Mouse (Mus musculus) yolk sac, embryonic 10.5 days (tissue): Measurements from ENCODE around the gene Hist2h3b.
"Not testable (repeated sequence)": the region's sequence is repeated elsewhere in the genome, so short reads cannot be mapped to it uniquely, and the experiment has no call there.

ENCODE experiments used
- DNase-seq: peaks from one replicate; pipeline ENCODE4 v3.0.0-alpha.2; 2017; ENCODE audit warnings: low spot score

The Hist2h3b gene

DNA sequence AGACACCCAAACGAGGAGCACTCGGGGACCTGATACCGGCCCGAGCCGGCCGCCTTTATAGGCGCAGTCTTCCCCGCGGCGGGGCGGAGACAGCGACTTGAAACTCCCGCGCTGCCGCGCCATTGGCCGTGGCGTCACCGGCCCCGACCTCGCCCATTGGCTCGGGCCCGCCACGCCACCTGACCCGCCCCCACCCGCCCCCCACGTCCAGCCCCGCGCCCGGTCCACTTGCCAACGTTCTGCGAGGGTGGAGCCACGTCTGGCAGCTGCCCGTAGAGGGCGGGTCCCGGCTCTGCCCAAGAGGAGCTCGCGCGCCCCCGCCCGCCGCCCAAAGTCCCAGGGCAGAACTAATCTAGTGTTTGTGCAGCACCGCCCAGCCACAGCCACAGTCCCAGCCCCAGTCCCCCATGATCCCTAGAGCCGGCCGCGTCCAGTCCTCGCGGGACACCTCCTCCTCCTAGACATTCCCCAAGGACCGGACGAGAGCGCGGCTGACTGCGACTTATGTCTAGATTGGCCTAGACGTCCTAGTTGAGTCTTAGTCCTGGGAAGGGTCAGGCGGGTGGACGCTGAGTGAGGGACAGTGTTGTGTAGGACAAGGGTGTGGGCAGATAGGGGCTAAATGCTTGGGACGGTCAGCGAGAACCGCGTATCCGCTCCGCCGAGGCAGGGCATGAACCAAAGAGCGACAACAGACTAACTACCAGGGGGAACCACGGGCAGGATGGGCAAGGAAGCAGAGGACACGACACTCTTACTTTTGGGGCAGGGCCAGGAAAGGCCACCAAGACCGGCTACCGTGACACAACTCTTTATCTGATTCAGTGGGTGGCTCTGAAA is 29.3 kb upstream of the Hist2h3b start, which contains the start of gene Hist2h3c2:
Hist2h3c2 (minus strand) TSS at position 174 of the 840 bp plus-strand sequence.
- DNase-seq: not testable (repeated sequence)

DNA sequence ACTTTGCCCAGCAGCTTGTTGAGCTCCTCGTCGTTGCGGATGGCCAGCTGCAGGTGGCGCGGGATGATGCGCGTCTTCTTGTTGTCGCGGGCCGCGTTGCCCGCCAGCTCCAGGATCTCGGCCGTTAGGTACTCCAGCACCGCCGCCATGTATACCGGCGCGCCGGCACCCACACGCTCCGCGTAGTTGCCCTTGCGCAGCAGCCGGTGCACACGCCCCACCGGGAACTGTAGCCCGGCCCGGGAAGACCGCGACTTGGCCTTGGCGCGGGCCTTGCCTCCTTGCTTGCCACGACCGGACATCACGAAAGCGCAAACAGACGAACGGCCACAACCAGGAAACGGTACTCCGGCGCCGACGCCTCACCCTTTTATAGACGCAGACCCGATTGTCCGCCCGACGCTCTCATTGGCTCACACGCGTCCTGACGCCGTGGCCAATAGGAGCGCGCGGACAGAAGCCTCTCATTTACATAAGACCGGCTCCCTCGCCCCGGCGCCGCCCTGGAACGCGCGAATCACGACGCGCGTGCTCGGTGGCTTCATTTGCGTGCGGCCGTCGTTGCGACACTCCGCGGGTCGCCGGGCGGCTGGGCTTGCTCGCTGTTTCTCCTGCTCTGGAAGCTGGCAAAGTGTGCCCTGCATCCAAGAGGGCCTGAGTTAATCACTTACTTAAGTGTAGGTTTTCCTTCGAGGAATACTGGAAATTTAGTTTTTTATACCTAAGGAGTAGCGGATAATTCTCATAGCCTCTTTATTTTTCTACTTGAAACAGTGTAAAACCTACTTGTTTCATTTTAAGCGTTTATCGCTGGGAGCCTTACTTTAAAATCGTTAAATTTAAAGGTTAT is 28.3 kb upstream of the Hist2h3b start, which contains the start of gene Hist2h2aa2:
Hist2h2aa2 (minus strand) TSS at position 328 of the 850 bp plus-strand sequence.
- peak; percentile 82 for DNase-seq

DNA sequence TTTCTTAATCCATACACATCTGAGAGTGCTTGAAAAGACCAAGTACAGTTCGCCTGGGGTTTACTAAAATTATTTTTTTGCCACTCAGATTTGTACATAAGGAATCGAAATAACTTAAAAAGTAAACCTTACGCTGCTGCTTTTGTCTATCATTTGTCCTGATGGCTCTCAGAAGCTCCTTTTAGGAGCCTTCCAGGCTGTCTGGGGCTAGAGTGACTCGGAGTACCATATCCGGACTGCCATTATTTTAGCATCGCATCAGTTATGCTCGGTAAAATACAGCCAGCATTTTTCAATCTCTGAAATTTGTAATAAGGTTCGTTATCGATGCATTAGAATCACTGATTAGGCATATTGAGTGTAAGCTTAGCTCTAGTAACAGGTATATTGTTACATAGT is 27.7 kb upstream of the Hist2h3b start:
- no peak for DNase-seq

DNA sequence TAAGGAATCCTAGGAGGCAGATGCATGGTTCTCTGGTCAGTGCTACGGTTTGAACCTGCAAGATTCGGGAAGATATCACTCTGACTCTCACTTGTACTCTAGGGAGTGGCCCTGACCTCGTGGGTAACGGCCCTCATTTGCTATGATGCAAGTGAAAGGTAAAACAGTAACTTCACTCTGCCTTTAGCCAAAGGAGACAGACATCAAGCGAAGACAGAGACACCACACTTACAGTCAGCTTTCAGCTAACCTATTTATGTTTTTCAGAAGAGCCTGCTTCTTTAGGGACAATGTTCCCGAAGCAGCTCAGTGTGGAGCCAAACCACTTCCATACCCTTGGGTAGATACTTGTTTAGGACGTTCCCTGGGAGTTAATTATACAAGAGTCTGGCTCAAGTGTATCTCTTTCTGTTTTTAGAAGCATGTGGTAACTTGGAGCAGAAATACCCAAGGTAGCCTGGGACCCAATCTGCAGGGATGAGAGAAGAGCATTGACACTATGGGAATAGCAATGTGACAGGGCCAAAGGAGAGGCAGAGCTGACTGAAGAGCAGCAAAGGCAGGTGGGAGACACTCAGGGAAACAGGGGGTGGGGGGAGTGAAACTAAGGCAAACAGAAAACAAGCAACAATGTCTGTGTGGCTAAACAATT is 24.4 kb upstream of the Hist2h3b start:
- DNase-seq: peak; percentile 63

DNA sequence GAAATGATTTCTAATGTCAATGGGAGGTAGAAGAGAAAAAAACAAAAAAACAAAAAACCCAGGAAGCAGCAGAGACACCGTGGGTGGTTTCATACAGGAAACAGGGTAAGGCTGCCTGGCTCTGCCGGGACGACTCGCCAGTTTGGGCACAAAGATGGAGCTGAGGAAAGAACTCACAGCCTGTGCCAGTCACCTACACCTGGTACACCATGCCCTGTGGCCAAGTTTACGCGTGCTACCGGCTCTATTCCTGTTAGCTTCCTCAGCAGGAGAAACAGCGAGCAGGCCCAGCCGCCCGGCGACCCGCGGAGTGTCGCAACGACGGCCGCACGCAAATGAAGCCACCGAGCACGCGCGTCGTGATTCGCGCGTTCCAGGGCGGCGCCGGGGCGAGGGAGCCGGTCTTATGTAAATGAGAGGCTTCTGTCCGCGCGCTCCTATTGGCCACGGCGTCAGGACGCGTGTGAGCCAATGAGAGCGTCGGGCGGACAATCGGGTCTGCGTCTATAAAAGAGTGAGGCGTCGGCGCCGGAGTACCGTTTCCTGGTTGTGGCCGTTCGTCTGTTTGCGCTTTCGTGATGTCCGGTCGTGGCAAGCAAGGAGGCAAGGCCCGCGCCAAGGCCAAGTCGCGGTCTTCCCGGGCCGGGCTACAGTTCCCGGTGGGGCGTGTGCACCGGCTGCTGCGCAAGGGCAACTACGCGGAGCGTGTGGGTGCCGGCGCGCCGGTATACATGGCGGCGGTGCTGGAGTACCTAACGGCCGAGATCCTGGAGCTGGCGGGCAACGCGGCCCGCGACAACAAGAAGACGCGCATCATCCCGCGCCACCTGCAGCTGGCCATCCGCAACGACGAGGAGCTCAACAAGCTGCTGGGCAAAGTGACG is 23.2 kb upstream of the Hist2h3b start, which contains the start of gene Hist2h2aa1:
Hist2h2aa1 (plus strand) TSS at position 495 of the 884 bp plus-strand sequence.
- DNase-seq: peak; percentile 86

DNA sequence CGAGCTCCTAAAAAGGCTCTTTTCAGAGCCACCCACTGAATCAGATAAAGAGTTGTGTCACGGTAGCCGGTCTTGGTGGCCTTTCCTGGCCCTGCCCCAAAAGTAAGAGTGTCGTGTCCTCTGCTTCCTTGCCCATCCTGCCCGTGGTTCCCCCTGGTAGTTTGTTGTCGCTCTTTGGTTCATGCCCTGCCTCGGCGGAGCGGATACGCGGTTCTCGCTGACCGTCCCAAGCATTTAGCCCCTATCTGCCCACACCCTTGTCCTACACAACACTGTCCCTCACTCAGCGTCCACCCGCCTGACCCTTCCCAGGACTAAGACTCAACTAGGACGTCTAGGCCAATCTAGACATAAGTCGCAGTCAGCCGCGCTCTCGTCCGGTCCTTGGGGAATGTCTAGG is 22.4 kb upstream of the Hist2h3b start:
- DNase-seq: not testable (repeated sequence)

DNA sequence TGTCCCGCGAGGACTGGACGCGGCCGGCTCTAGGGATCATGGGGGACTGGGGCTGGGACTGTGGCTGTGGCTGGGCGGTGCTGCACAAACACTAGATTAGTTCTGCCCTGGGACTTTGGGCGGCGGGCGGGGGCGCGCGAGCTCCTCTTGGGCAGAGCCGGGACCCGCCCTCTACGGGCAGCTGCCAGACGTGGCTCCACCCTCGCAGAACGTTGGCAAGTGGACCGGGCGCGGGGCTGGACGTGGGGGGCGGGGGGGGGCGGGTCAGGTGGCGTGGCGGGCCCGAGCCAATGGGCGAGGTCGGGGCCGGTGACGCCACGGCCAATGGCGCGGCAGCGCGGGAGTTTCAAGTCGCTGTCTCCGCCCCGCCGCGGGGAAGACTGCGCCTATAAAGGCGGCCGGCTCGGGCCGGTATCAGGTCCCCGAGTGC is 22.0 kb upstream of the Hist2h3b start, which contains the start of gene Hist2h3c1:
Hist2h3c1 (plus strand) TSS at position 259 of the 430 bp plus-strand sequence.
- not testable (repeated sequence) for DNase-seq

DNA sequence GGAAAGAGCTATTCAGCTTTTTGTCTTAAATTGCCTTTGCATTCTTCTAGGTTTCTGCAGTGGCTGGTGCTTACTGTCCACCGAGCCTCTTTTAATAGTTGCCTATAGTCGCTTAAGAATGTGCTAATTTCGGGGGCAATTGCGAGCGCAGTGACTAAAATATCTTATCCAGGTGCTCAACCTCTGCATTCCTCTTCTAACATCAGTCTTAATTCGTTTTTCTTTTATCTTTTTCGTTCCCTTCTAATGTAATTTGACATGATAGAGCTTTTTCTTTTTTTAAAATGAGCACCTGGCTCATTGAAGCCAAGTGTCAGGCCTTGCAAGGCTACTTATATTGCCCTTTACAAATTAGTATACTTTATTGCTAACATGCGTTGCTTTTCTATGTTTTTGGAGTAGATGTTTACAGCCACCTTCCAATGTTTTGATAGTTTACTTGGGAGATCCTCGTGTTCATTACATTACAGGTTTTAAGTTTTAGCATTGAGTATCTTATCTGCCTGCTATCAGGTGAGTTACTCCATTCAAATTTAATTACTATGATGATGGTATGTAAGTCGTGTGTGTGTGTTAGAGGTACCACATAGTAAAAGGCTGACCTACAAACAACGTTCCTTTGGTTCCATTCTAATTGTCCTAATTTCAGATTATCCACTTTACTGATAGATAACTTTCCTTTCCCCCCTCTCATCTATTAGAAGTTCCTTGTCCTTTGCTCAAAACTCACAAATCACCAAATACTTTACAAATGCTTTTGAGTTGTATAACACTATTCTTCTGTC is 20.9 kb upstream of the Hist2h3b start:
- peak; percentile 31 for DNase-seq

DNA sequence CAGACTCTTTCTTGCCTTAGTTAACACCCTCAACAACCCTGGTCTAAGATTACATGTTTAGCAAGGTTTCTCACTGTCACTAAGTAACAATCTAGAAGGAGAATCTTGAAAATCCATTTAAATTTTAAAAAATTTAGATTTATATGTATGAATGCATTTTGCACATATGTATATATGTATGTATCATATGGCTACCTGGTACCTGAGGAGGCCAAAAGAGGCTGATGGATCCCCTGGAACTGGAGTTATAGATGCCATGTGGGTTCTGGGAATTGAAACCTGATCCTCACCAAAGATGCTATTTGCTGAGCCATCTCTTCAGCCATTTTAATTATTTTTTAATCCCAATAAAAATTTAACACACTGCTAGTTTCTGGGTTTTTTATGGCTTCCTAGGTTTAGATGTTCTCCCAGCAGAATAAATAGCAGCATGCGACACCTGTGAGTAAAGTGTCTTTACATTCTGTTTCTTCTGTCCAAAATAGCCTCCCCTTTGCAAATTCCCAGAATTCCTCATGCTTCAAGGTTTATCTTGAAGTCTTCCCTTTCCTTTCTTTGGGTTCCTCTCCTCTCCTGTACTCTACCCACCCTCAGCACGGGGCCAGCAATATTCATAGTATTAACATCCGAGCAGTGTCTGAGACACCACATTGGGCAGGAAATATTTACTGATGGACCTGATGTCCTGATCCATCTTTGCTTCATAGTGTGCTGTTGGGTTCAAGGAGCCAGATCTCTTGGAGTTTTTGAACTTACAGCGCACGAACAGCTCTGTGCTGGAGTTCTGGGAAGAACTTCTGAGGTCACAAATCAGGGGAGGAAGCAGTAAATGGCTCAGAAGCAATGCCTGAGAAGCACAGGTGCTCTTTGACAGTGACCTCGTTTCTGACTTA is 20.1 kb upstream of the Hist2h3b start:
- DNase-seq: peak; percentile 25

DNA sequence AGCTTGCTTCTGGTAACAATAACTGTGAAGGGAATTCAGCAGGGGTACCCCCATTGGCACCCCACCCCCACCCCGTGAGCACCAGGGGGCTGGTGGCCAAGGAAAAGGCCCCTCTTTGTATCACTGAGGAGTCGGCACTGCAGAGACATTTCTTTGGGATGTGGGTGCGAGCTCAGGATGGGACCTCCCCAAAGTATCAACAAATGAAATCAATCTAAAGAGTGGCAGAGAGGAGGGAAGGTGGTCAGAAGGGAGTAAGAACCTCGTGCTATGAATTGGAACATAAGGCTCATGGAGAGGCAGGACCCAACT is 19.5 kb upstream of the Hist2h3b start:
- DNase-seq: no peak

DNA sequence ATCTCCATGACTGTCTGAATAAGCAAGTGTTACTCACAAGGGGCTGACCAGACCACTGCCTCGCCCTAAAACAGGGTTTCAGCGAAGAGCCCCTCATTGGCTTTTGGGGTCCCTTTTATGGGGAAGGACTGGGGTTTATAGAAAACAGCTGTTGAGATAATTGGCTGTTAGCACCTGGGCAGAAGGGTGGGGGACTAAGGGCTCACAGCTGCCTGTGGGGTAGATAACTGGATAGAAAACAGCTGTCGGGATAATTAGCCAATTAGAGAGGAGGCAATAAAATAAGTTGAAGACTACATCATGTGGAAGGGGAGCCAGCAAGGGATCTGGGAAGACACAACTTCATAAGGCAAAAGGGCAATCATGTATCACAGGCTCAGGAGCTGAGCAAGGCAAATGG is 17.6 kb upstream of the Hist2h3b start:
- no peak for DNase-seq

DNA sequence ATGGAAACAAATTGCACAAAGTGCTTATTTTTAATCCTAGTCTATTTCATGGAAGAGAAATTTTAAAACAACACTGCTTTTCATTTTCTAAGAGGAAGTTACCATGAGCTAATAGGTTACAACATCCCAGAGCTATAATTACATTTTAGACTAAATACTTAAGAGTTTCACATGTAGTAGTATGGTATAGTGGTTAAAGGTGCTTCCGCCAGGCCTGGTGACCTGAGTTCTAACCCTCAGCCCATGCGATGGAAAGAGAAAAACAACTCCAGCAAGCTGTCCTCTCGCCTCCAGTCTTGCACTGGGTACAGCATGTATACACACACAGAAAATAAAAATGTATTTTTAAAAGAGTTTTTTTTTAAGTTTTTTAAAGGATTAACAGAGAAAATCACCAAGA is 16.7 kb upstream of the Hist2h3b start:
- DNase-seq: no peak

DNA sequence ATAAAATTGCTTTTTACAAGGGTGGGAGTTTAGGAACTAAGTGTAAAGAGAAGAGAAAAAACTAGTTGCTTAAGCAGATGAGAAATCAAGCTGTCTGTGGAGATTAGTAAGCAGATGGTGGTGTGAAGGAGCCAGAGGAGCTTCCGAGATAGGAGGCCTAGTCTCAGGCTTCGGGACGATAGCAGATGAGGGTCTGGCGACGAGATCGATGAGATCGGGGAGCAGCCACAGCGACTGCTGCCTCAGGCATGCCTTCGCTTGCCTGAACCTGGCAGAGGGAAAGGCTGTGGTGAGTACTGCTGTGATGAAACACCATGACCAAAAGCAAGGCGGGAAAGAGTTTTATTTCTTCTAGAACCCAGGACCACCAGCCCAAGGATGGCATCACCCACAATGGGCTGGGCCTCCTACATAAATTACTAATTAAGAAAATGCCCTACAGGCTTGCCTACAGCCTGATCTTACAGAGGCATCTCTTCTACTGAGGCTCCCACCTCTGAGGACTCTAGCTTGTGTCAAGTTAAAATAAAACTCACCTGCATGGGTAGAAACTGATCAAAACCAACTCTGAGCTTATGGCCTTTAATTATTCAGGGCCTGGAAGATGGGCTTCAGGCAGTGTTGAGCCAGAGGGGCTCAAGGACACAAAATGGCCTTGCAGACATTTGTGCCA is 13.6 kb upstream of the Hist2h3b start:
- DNase-seq: no peak

DNA sequence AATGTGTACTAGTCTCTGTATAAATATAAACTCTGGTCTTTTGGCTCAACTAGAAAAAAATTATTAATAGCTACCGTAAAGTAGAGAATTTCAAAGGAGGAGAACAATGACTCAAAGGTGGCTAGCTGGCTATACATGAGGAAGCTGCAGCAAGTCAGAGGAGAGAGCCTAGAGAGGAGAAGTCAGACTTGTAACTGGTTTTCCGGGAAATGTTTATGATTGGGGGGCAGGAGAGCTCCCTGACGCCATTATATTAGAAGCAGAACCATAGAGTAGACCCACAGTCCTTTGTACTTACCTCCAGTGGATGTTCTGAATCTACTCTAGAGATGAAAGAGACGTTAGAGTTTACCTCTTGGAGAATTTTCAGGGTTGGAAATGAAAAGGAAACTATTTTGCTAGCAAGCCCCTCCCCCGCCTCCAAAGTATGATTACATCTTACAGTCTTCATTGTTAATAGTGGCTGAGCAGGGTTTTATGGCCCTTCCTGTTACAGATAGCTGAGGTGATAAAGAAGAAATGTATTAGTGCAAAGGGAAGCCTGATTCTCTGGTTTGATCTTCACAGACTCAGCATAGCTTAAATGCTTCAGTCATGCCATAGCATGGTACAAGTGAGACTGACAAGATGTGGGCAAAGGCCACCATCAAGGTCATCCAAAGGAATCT is 12.4 kb upstream of the Hist2h3b start:
- no peak for DNase-seq

DNA sequence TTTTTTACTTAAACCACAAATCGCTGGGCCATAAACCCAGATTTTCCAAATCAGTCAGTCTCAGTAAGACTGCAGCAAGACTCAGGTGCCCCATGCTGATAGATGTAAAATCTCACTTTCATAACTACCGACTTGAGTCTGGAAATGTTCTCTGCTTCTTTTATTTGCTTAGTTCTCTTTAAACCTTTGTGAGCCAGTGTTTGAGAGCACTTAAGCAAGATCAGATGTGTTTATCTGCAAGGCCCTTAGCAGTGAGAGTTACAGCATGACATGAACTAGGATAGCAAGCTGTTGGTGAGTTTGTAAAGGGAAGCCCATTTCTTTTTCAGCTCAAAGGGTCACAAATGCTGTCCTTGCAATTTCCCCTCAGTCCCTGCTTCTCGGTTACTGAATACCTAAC is 11.3 kb upstream of the Hist2h3b start:
- DNase-seq: no peak

DNA sequence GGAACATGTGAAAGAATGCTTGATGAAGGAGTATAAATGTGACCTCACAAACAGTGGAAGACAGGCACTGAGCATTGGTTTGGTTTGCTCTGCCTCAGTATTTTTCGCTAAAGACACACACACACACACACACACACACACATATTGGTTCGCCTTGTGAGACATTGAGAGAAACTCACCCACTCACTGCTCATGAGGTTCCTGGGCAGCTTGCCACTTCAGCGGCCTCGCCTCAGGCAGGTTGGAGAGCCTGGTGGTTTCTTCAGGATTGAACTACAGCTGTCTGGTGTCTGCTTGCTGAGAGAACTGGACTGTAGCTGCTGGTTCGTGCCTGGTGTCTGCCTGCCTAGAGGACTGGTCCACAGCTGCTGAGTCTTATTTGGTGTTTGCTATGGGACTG is 8.2 kb upstream of the Hist2h3b start:
- no peak for DNase-seq

DNA sequence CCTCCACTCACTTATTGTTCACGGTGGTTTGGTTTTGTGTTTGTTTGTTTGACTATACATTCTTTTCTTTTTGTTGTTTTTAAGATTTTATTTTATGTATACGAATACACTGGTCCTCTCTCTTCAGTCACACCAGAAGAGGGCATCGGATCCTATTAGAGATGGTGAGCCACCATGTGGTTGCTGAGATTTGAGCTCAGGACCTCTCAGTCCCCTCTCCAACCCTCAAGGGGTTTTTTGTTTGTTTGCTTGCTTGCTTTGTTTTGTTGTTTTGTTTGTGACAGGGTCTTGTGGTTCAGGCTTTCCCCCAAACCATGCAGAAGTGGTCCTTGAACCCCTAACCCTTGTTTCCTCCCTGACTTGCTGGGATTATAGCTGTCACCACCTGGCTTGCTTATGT is 6.8 kb upstream of the Hist2h3b start:
- DNase-seq: no peak

DNA sequence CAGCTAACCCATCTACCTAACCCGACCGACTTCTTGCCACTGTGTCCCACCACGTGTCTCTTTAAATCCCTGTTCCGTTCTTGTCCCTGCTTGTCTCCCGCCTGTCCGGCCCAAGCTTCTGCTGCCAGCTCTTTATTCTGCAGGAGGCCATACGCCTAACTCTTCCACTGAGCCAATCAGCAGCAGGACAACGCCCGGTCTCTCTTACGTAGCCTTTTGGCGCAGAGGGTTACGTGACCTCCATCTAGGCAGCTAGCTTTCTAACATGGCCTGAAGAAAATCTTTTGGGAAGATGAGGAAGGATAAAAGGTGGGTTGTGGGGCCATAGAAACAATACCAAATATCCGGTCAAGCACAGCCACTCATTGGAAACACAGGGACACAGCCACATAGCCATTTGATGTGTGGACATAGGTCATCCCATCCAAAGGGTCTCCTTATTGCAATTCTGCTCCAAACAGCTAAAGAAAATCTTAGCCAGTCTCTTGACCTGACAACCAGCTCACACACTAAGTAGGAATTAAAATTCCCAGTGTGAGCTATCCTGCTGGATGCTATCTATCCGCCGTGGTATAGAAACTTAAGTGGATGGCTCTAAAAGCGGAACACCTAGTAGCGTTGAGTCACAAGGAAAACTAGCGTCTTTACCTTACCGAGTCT is 6.1 kb upstream of the Hist2h3b start:
- peak; percentile 86 for DNase-seq
